In genomic region chr15:91616016-91616415, GRCm38 (mm10) we compare ENCODE assay signal across 22 mouse cellular contexts. TPM values are rescaled to one million over a fixed set of nuclear protein-coding genes. Genes with fewer than 3 reads are reported as not detected.
DNase-seq lines count a peak whose midpoint lies in the region; ATAC-seq and TF ChIP-seq lines count a peak whose summit lies in the region.
"Had no signal": no experiment of that assay in that cellular context is flagged by ENCODE, and none has a peak within 500 bp of the region (broad histone marks: within the 10 kb centered on the region; RNA-seq: fewer than 3 reads in every experiment).

No protein-coding gene starts in this region.

- H3K27ac ChIP-seq in cerebellum, adult 2 months (ENCODE audit: insufficient read depth, low read length) = peak overlapping the region; percentile 19; the same call in 1 of the 2 replicates
- no peak overlapping the region for H3K27ac ChIP-seq in kidney, adult 2 months (ENCODE audit: insufficient read depth, low read depth, low read length)
- no peak overlapping the region for H3K27ac ChIP-seq in kidney, embryonic 15.5 days
- peak overlapping the region; percentile 15; the same call in 1 of the 2 replicates for H3K27ac ChIP-seq in bone marrow macrophage, adult 2 months (ENCODE audit: insufficient read depth, low read depth, low read length)
- H3K27ac ChIP-seq: embryonic facial prominence, embryonic 13.5 days; forebrain, embryonic 13.5 days; gastrocnemius, adult 2 months; hindbrain, embryonic 15.5 days; limb, embryonic 10.5 days; liver, embryonic 15.5 days; lung, embryonic 15.5 days; neural tube, embryonic 12.5 days had no signal

- no peak overlapping the region for H3K9ac ChIP-seq in kidney, embryonic 15.5 days
- H3K9ac ChIP-seq: embryonic facial prominence, embryonic 13.5 days; forebrain, embryonic 13.5 days; hindbrain, embryonic 15.5 days; liver, embryonic 15.5 days; lung, embryonic 15.5 days; neural tube, embryonic 12.5 days had no signal

- intact Hi-C loops in heart, postnatal 25 days (cut with DNase I) = no loop called here

- no peak for ATAC-seq in kidney, embryonic 15.5 days (replicated peaks; ENCODE audit: low FRiP score)
- ATAC-seq: forebrain, embryonic 13.5 days had no signal

- no peak for TF ChIP-seq POLR2A in cerebellum, adult 2 months (IDR thresholded peaks at IDR 0.05; ENCODE audit: borderline replicate concordance, insufficient read depth, low read length)
- no peak for TF ChIP-seq POLR2A in kidney, adult 2 months (IDR thresholded peaks at IDR 0.05; ENCODE audit: low read depth, low read length)
- no peak for TF ChIP-seq POLR2A in bone marrow macrophage, adult 2 months (IDR thresholded peaks at IDR 0.05; ENCODE audit: borderline replicate concordance, low read depth, low read length)

- H3K36me3 ChIP-seq in kidney, adult 2 months (ENCODE audit: control insufficient read depth, insufficient read depth, low read length) = no peaks in the 10 kb centered on the region
- no peaks in the 10 kb centered on the region for H3K36me3 ChIP-seq in kidney, embryonic 15.5 days
- H3K36me3 ChIP-seq: embryonic facial prominence, embryonic 13.5 days; hindbrain, embryonic 15.5 days; limb, embryonic 10.5 days; liver, embryonic 15.5 days; lung, embryonic 15.5 days; neural tube, embryonic 12.5 days had no signal

- H3K27me3 ChIP-seq in cerebellum, adult 2 months (ENCODE audit: control insufficient read depth, insufficient read depth, low read length) = no peaks in the 10 kb centered on the region
- no peaks in the 10 kb centered on the region for H3K27me3 ChIP-seq in kidney, adult 2 months (replicated peaks; ENCODE audit: control insufficient read depth, insufficient read depth, low read length)
- no peaks in the 10 kb centered on the region for H3K27me3 ChIP-seq in kidney, embryonic 15.5 days
- H3K27me3 ChIP-seq: embryonic facial prominence, embryonic 13.5 days; forebrain, embryonic 13.5 days; hindbrain, embryonic 15.5 days; liver, embryonic 15.5 days; lung, embryonic 15.5 days; neural tube, embryonic 12.5 days had no signal

- TF ChIP-seq CTCF in cerebellum, adult 2 months (IDR thresholded peaks at IDR 0.05; ENCODE audit: borderline replicate concordance, insufficient read depth, low read depth, low read length) = no peak
- TF ChIP-seq CTCF in kidney, adult 2 months (conservative IDR thresholded peaks at IDR 0.05; ENCODE audit: insufficient read depth, insufficient read length, low read depth, low read length) = no peak
- no peak for TF ChIP-seq CTCF in bone marrow macrophage, adult 2 months (IDR thresholded peaks at IDR 0.05; ENCODE audit: low read depth, low read length)

- no peak overlapping the region for H3K4me3 ChIP-seq in cerebellum, adult 2 months (replicated peaks; ENCODE audit: insufficient read depth, low read depth, low read length)
- no peak overlapping the region for H3K4me3 ChIP-seq in kidney, adult 2 months (ENCODE audit: insufficient read depth, low read depth, low read length)
- no peak overlapping the region for H3K4me3 ChIP-seq in kidney, embryonic 15.5 days (replicated peaks)
- H3K4me3 ChIP-seq in bone marrow macrophage, adult 2 months (ENCODE audit: insufficient read depth, low read length) = no peak overlapping the region
- H3K4me3 ChIP-seq: embryonic facial prominence, embryonic 13.5 days; forebrain, embryonic 13.5 days; gastrocnemius, adult 2 months; hindbrain, embryonic 15.5 days; limb, embryonic 10.5 days; liver, embryonic 15.5 days; lung, embryonic 15.5 days; neural tube, embryonic 12.5 days had no signal

- H3K4me1 ChIP-seq in cerebellum, adult 2 months (ENCODE audit: control insufficient read depth, insufficient read depth, low read length) = peaks cover 13% of the 10 kb centered on the region; the same call in 1 of the 2 replicates
- H3K4me1 ChIP-seq in kidney, adult 2 months (ENCODE audit: control insufficient read depth, insufficient read depth, low read length) = 0 out of 2 replicates have a peak, but pooled peaks cover 2% of the 10 kb centered on the region
- no peaks in the 10 kb centered on the region for H3K4me1 ChIP-seq in kidney, embryonic 15.5 days
- H3K4me1 ChIP-seq in bone marrow macrophage, adult 2 months (ENCODE audit: control insufficient read depth, insufficient read depth, low read length) = peaks cover 12% of the 10 kb centered on the region
- H3K4me1 ChIP-seq: forebrain, embryonic 13.5 days; limb, embryonic 10.5 days; liver, embryonic 15.5 days; lung, embryonic 15.5 days; neural tube, embryonic 12.5 days had no signal

- H3K9me3 ChIP-seq in kidney, embryonic 15.5 days (replicated peaks) = no peaks in the 10 kb centered on the region
- H3K9me3 ChIP-seq: embryonic facial prominence, embryonic 13.5 days; forebrain, embryonic 13.5 days; hindbrain, embryonic 15.5 days; limb, embryonic 10.5 days; liver, embryonic 15.5 days; lung, embryonic 15.5 days; neural tube, embryonic 12.5 days had no signal

- H3K4me2 ChIP-seq in kidney, embryonic 15.5 days = no peak overlapping the region
- H3K4me2 ChIP-seq: embryonic facial prominence, embryonic 13.5 days; forebrain, embryonic 13.5 days; hindbrain, embryonic 15.5 days; liver, embryonic 15.5 days; lung, embryonic 15.5 days; neural tube, embryonic 12.5 days had no signal

- no peak for DNase-seq in cerebellum, adult 2 months
- DNase-seq in cerebellum, postnatal 36 days = no peak
- peak; percentile 87 for DNase-seq in kidney, adult 2 months
- peak; percentile 60 to 64 for DNase-seq in kidney, postnatal 36 days
- DNase-seq in heart, postnatal 25 days (ENCODE audit: low spot score) = no peak
- DNase-seq: gastrocnemius, adult 2 months; liver; lung, postnatal 4 days; midbrain, embryonic 14.5 days; retina, postnatal 1 day; right cerebral cortex, postnatal 25 days had no signal

- 94% methylated on average over 12 of the region's 12 CpGs for WGBS in cerebellum, adult 2 months
- 53% methylated on average over 12 of the region's 12 CpGs for WGBS in kidney, adult 2 months
- 74% methylated on average over 12 of the region's 12 CpGs for WGBS in kidney, embryonic 15.5 days

RNA-seq across cellular contexts. Expression of gene Slc2a13, which starts 43.0 kb away (rescaled TPM):
- 18.2 and 19.9 TPM in 2 replicates for polyA plus RNA-seq in cerebellum, adult 2 months (2012; rRNA removed)
- polyA plus RNA-seq in kidney, adult 2 months (2012; rRNA removed) = 1.5 and 1.7 TPM in 2 replicates
- 1.8 and 2.1 TPM in 2 replicates for polyA plus RNA-seq in kidney, embryonic 15.5 days (2015; fragmentation: Nextera tagmentation; extraction: Ambion mirVana)
- 0.17 TPM in 1 of 2 replicates, not detected in the other for polyA plus RNA-seq in bone marrow macrophage, adult 2 months (2012; ENCODE audit: insufficient read depth, insufficient read length, missing spikeins)
- total RNA-seq in heart, postnatal 25 days (2021) = 1 to 10 TPM; 1.3 to 1.4 TPM
- total RNA-seq: hematopoietic stem cell, adult 5-6 weeks; megakaryocyte-erythroid progenitor cell, adult 5-6 weeks had no signal

RNA-seq across cellular contexts. Expression of gene Lrrk2, which starts 57.0 kb away (rescaled TPM):
- 14.2 and 15.5 TPM in 2 replicates for polyA plus RNA-seq in cerebellum, adult 2 months (2012; rRNA removed)
- 17.7 and 18.2 TPM in 2 replicates for polyA plus RNA-seq in kidney, adult 2 months (2012; rRNA removed)
- 6.4 and 7.7 TPM in 2 replicates for polyA plus RNA-seq in kidney, embryonic 15.5 days (2015; fragmentation: Nextera tagmentation; extraction: Ambion mirVana)
- 4.2 and 4.6 TPM in 2 replicates for polyA plus RNA-seq in bone marrow macrophage, adult 2 months (2012; ENCODE audit: insufficient read depth, insufficient read length, missing spikeins)
- 10 to 100 TPM; 11.2 to 12.4 TPM for total RNA-seq in heart, postnatal 25 days (2021)

Comparison
In these comparisons a context has a peak if more than half of its experiments do, and no peak if none do; other contexts are left out.
1. DNase-seq: peak in kidney, adult 2 months (single experiment) and kidney, postnatal 36 days (2 of 2); none in cerebellum, adult 2 months (0 of 2), cerebellum, postnatal 36 days (0 of 2) and heart, postnatal 25 days (single experiment).
2. H3K27ac ChIP-seq: peak in cerebellum, adult 2 months (single experiment) and bone marrow macrophage, adult 2 months (single experiment); none in kidney, adult 2 months (single experiment) and kidney, embryonic 15.5 days (single experiment).